Mouse (Mus musculus) lung, adult 2 months (tissue): ENCODE data around the gene Rala.

Experiments used
- CTCF ChIP-seq: fragments of 200-500 bp; IDR thresholded peaks from 2 replicates; pipeline ENCODE4 v1.5.1; 2011; ENCODE audit warnings: mild to moderate bottlenecking, low read length, control low read depth; ENCODE audit not compliant: insufficient read depth
- POLR2A ChIP-seq: fragments of 200-500 bp; IDR thresholded peaks from 2 replicates; pipeline ENCODE4 v1.6.1; 2011; ENCODE audit warnings: low read depth, mild to moderate bottlenecking, control low read depth, low read length, borderline replicate concordance; ENCODE audit errors: extremely low read depth

GRCm38 (mm10) chr13:17960613-17961012 lies 16.6 kb upstream of the Rala start:
- TF ChIP-seq CTCF (no peak), POLR2A (no peak)
